Mouse (Mus musculus) retina, postnatal 1 day (tissue): ENCODE measurements around the gene Rin1.
A peak's percentile ranks its signal among the peaks of the same experiment; 100 is the strongest.
"Not testable (repeated sequence)": the region's sequence is repeated elsewhere in the genome, so short reads cannot be mapped to it uniquely, and the experiment has no call there.

Experiments used
- DNase-seq: peaks from one replicate; pipeline ENCODE4 v3.0.0-alpha.2; 2012

Gene Rin1

GRCm38 (mm10) chr19:5069486-5069885 lies 19.2 kb downstream of the Rin1 start:
- DNase-seq = no peak

DNA sequence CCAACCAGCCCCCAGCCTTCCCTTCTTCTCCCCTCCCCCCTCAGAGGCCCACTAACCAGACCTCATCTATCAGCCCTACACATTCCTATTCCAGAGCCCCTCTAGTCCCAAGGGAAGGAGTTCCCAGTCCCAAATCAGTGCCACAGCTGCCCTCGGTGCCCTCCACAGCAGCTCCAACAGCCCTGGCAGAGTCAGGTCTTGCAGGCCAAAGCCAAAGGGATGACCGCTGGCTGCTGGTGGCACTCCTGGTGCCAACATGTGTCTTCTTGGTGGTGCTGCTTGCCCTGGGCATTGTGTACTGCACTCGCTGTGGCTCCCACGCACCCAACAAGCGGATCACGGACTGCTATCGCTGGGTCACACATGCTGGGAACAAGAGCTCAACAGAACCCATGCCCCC lies 19.7 kb downstream of the Rin1 start:
- no peak for DNase-seq

GRCm38 (mm10) chr19:5071077-5071476 lies 20.8 kb downstream of the Rin1 start:
- DNase-seq = no peak

DNA sequence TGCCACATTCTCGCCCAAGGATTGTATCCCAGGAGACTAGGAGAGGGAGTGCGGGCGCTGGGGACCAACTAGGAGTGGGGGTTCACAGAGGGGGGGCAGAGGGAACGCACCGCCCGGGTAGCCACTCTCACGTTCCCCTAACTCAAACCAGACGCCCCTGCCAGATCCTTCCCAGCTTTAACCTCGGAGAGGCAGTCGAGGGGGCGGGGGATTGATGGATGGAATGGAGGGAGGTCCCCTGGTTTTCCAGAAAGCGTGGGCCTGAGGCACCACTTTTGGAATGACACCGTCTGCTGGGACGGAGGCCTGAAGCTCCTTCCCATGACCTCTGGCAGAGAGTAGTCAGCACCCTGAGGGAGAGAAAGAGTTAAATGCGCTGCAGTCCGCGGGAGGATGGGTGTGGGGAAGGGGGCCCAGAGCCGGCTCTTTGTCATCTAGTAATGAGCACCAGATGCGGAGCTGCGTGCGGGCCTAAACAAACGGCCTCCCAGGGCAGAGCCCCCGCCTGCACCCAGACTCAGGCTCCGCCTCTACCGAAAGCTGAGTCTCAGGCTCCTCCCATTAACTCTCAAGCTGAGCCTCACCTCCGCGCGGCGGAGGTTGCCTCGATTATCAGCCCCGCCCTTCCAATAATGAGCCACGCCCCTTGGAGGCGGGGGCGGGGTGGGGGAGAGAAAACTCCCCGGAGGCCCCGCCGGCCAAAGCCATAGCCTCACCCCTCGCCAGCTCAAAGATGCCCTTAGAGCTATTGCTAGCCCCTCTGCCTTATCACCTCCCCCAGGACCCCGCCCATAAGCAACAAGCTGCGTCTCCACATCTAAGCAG lies 21.5 kb downstream of the Rin1 start:
- DNase-seq = peak; percentile 87

- peak; percentile 44 for DNase-seq
Measured at GRCm38 (mm10) chr19:5072389-5073019, 22.2 kb downstream of the Rin1 start.

- DNase-seq = peak; percentile 84
Measured at GRCm38 (mm10) chr19:5073028-5073427, 22.7 kb downstream of the Rin1 start.

GRCm38 (mm10) chr19:5073518-5073917 lies 23.2 kb downstream of the Rin1 start:
- DNase-seq = no peak

DNA sequence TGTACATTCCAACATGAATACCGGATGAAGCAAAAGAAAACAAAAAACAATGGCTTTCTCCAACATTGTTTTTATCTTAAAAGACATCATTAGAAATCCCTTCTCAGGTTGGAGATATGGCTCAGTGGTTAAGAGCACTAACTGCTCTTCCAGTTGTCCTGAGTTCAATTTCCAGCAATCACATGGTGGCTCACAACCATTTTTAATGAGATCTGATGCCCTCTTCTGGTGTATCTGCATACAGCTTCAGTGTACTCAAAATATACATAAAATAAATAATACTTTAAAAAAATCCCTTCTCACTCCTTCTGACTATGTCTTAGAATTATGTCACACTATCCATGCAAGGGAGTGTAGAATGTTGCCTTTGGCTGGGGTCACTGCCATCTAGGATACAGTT lies 29.0 kb downstream of the Rin1 start:
- no peak for DNase-seq

GRCm38 (mm10) chr19:5082005-5082404 lies 31.7 kb downstream of the Rin1 start:
- no peak for DNase-seq

GRCm38 (mm10) chr19:5082596-5082995 lies 32.3 kb downstream of the Rin1 start:
- no peak for DNase-seq

GRCm38 (mm10) chr19:5083961-5084833 lies 33.9 kb downstream of the Rin1 start:
- DNase-seq = no peak

DNA sequence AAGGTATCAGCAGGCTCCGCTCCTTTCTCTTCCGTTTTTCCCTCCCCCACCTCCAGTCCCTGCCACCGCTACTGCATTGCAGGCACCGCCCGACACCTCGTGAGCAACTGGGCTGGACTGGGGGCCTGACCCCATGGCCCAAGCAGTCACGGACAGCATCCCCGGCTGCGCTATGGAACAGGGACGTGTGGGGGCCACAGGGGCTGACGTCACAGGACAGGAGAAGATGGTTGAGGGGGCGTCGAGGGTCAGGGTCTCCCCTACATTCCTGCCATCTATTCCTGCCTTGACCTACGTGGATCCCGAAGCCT lies 34.5 kb downstream of the Rin1 start:
- DNase-seq = no peak

DNA sequence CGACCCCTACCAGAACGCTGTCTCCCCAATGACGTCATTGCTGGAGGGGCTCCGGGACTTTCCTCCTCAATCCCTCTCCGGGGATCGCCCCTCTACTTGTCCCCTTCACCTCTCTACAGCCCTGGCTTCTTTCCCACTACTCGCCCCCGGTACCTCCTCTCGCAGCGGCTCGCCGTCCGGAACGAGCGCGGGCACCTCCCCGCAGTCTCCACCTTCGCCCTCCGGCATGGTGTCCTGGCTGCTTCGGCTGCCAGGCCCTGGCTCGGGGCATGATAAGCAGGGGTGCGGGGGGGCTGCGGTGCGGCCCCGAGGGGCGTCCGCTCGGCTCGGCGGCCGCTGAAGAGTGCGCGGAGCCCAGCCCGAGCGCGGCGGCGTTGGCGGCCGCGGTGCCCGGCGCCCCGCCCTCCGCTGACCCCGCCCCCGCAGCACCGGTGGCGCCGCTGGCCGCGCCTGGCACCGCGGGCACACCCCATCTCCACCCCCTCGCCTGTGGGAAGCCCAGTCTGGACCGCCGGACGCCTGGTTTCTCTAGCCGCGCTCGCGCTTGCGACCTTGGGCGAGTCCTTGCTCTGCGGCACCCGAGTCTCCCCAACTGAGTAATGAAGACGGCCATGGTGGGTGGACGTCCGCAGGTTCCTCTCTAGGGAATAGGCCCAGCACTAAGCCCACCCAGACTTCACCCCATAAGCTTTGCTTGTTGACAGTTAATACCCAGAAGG lies 35.0 kb downstream of the Rin1 start, which contains the start of gene Tmem151a:
TSS of gene Tmem151a (minus strand) at position 387 of the 719 bp plus-strand sequence.
- peak; percentile 56 for DNase-seq

DNA sequence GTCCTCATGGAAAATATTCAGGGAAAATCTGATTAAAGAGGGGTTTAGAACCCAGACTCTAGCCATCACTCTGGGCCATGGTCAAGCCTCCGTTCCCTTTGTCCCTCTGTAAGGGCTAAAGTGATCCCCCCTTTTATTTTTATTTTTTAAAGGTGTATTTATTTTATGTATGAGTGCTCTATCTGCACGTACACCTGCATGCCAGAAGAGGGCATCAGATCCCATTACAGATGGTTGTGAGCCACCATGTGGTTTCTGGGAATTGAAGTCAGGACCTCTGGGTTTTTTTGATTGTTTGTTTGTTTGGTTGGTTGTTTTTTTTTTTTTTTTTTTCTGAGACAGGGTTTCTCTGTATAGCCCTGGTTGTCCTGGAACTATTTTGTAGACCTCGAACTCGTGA lies 36.3 kb downstream of the Rin1 start:
- DNase-seq = not testable (repeated sequence)

DNA sequence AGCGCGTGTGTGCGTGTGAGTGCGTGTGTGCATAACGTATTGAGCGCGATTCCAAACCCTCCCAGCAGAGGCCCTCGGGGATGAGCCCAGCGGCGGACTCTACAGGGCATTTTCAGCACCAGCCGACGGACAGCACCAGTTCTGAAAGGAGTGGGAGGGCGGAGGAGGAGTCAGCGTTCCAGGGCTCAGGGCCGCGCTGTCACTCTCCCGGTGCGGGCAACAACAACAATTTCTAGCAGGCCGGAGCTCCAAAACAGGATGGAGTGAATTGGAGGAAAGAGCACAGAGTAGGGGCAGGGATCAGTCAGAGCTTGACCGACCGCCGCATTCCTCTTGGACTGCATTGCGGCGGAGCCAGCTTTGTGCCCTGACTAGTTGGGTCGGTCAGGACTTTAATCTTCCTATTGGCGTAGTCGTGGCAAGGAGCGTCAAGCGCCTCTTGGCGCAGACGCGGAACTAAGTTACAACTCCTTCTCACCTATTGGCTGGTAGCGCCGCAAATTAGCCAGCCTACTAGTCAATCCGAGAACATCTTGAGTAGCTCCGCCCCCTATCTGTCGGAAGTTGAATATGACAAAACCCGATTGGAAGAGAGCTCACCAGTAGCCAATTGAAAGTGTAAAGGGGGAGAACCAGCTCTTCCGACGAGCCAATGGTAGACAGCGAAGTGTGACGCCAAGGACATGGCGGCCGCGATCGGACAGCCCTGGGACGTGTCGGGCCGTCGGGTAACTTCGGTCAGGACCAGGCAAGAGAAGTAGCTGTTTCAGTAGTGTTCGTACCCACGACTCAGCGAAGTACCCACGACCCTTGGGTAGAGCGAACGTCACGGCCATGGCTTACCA lies 37.8 kb downstream of the Rin1 start, which contains the start of gene Yif1a:
TSS of gene Yif1a (plus strand) at position 655 of the 845 bp plus-strand sequence.
- DNase-seq = peak; percentile 100

DNA sequence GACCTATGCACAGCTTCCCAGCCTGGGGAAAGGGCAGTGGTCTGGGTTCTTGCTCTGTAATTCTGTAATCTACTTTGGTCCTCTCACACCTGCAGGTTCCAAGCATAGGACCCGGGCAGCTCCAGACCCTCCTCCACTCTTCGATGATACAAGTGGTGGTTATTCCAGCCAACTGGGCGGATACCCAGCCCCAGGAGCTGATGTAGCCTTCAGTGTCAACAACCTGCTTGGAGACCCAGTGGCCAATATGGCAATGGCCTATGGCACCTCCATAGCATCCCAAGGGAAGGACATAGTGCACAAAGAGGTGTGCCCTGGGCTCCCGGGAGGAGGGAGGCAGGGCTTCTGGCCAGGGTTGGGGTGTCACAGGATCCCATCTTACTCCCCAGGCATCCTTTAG lies 39.0 kb downstream of the Rin1 start:
- DNase-seq = no peak

DNA sequence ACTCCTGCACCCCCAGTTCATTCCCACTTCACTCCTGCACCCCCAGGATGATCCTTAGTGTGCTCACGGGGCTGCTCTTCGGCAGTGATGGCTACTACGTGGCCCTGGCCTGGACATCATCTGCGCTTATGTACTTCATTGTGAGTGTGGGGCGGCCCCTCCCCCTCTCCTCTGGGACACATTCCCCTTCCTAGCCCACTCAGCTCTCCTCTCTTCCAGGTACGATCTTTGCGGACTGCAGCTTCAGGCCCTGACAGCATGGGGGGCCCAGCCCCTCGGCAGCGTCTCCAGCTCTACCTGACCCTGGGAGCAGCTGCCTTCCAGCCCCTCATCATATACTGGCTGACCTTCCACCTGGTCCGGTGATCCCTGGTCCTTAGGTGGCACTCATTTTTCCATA lies 41.8 kb downstream of the Rin1 start:
- DNase-seq = no peak

GRCm38 (mm10) chr19:5093481-5094242 lies 43.4 kb downstream of the Rin1 start:
- no peak for DNase-seq

DNA sequence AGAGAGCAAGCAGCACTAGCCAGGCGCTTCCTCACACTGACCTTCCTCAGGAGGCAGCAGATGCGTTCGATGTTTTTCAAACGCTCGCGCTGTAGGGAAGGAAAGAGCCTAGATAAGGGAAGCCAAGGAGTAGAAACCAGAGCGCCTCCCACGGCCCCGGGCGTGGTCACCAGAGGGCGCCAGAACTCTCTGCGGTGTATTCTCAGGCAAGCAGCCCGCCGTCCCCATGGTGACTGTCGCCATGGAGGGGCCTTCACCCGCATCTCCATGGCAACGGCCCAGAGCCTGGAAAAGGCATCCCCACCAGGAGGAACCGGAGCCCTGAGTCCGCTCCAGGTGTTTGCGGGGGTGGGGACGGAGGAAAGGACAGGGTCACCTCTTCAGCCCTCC lies 44.0 kb downstream of the Rin1 start:
- DNase-seq = peak; percentile 97

DNA sequence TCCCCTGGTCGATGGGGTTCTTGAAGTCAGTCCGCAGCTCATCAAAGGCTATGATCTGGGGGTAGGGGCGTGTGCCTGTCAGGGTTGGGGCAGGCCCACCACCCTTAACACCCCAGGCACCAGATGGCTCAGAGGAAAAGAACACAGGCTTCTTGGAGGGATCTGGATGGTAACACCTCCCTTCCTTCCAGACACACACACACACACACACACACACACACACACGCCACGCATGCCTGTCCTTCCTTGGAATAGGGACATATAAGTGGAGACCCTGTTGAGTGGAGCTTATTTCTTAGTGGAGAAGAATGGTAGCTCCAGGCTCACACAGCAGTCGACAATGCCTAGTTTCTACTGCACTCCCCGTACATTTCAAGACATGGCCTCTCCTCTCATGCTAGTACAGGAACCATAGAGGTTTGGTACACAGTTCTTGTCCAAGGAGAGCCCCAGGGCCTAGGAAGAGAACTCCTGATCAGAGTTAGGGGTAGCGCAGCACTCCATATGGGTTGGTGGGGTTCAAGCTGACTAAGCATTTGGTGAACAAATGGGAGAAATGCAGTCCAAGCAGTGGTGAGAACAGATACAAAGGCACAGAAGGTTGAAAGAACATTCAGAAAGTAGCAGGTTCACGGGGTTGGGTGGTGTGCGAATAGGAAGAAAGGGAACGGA lies 44.6 kb downstream of the Rin1 start:
- DNase-seq = no peak
